ENCODE assay signal across 8 mouse cellular contexts in genomic region chr2:74655821-74656631, GRCm38 (mm10). TPM values are rescaled to one million over a fixed set of nuclear protein-coding genes. Genes with fewer than 3 reads are reported as not detected.
DNase-seq lines count a peak whose midpoint lies in the region; TF ChIP-seq lines count a peak whose summit lies in the region.
"Had no signal": no experiment of that assay in that cellular context is flagged by ENCODE, and none has a peak within 500 bp of the region (broad histone marks: within the 10 kb centered on the region; RNA-seq: fewer than 3 reads in every experiment).

No protein-coding gene starts in this region.

- TF ChIP-seq POLR2A in embryonic fibroblast, embryonic 13.5 days (IDR thresholded peaks at IDR 0.05; ENCODE audit: low read depth, low read length) = no peak

- peak overlapping the region; percentile 21; the same call in 1 of the 2 replicates for H3K4me3 ChIP-seq in embryonic fibroblast, embryonic 13.5 days (ENCODE audit: insufficient read depth, low read length)

- no peaks in the 10 kb centered on the region; the same call in 1 of the 2 replicates for H3K4me1 ChIP-seq in embryonic fibroblast, embryonic 13.5 days (ENCODE audit: control insufficient read depth, insufficient read depth, low read length)

- no peak overlapping the region for H3K27ac ChIP-seq in embryonic fibroblast, embryonic 13.5 days (ENCODE audit: insufficient read depth, low read length)

- peak; percentile 25 for DNase-seq in thymus, postnatal 25 days
- no peak for DNase-seq in thymus, adult 18-20 months
- DNase-seq in kidney, postnatal 10 days = peak; percentile 32
- peak; percentile 71 for DNase-seq in neural tube, embryonic 10.5 days (ENCODE audit: extremely low spot score, low spot score)
- no peak for DNase-seq in cerebellum, adult 11 months
- no peak for DNase-seq in cerebellum, adult 18-20 months

- no peak for TF ChIP-seq CTCF in embryonic fibroblast, embryonic 13.5 days (IDR thresholded peaks at IDR 0.05; ENCODE audit: borderline replicate concordance, insufficient read depth, low read length)

RNA-seq across cellular contexts. Expression of gene Evx2, which starts 3.3 kb away (rescaled TPM):
- 0.35 and 0.74 TPM in 2 replicates for polyA plus RNA-seq in embryonic fibroblast, embryonic 13.5 days (2011; ENCODE audit: insufficient read length, low read depth, missing spikeins)
- polyA plus RNA-seq: cortical plate, adult 2 months had no signal

RNA-seq across cellular contexts. Expression of gene Hoxd13, which starts 12.1 kb away (rescaled TPM):
- polyA plus RNA-seq in embryonic fibroblast, embryonic 13.5 days (2011; ENCODE audit: insufficient read length, low read depth, missing spikeins) = 17.0 and 20.1 TPM in 2 replicates
- polyA plus RNA-seq: cortical plate, adult 2 months had no signal

RNA-seq across cellular contexts. Expression of gene Hoxd12, which starts 18.8 kb away (rescaled TPM):
- 2.3 and 3.7 TPM in 2 replicates for polyA plus RNA-seq in embryonic fibroblast, embryonic 13.5 days (2011; ENCODE audit: insufficient read length, low read depth, missing spikeins)
- polyA plus RNA-seq: cortical plate, adult 2 months had no signal

RNA-seq across cellular contexts. Expression of gene Hoxd11, which starts 23.3 kb away (rescaled TPM):
- polyA plus RNA-seq in embryonic fibroblast, embryonic 13.5 days (2011; ENCODE audit: insufficient read length, low read depth, missing spikeins) = 2.8 and 3.8 TPM in 2 replicates
- polyA plus RNA-seq: cortical plate, adult 2 months had no signal

RNA-seq across cellular contexts. Expression of gene Hoxd10, which starts 35.7 kb away (rescaled TPM):
- polyA plus RNA-seq in embryonic fibroblast, embryonic 13.5 days (2011; ENCODE audit: insufficient read length, low read depth, missing spikeins) = 3.7 and 4.4 TPM in 2 replicates
- polyA plus RNA-seq: cortical plate, adult 2 months had no signal

Comparison
In these comparisons a context has a peak if more than half of its experiments do, and no peak if none do; other contexts are left out.
1. DNase-seq: peak in thymus, postnatal 25 days (single experiment), kidney, postnatal 10 days (single experiment) and neural tube, embryonic 10.5 days (single experiment); none in thymus, adult 18-20 months (0 of 2), cerebellum, adult 11 months (single experiment) and cerebellum, adult 18-20 months (0 of 2).